Mouse (Mus musculus): Measurements from ENCODE around the gene Rab11a. TPM values are rescaled to one million over a fixed set of nuclear protein-coding genes. Genes with fewer than 3 reads are reported as not detected.
A peak's percentile ranks its signal among the peaks of the same experiment; 100 is the strongest.

Rab11a gene
- polyA plus RNA-seq, 1 experiment from 2014 or later = 323 TPM

- Histone ChIP-seq H3K36me3 (peaks cover 28% of the 10 kb centered on the region; the same call in 1 of the 2 replicates), H3K4me2 (no peak overlapping the region), H3K27ac (no peak overlapping the region), H3K27me3 (no peaks in the 10 kb centered on the region), H3K9ac (no peak overlapping the region), H3K9me3 (replicated peaks) (no peaks in the 10 kb centered on the region), H3K4me1 (replicated peaks) (peaks cover 22% of the 10 kb centered on the region), H3K4me3 (no peak overlapping the region)
- ATAC-seq (replicated peaks; ENCODE audit: insufficient number of reproducible peaks, insufficient read depth, low FRiP score, low read depth) = no peak
These were observed 34.1 kb downstream of the Rab11a start for GRCm38 (mm10) chr9:64703420-64703965.

- H3K9me3 ChIP-seq (replicated peaks) = no peaks in the 10 kb centered on the region
- no peak overlapping the region for H3K9ac ChIP-seq
- no peak overlapping the region for H3K4me2 ChIP-seq
- H3K4me1 ChIP-seq (replicated peaks) = peaks cover 22% of the 10 kb centered on the region
- H3K27me3 ChIP-seq = no peaks in the 10 kb centered on the region
- H3K36me3 ChIP-seq = peaks cover 23% of the 10 kb centered on the region; the same call in 1 of the 2 replicates
- ATAC-seq (replicated peaks; ENCODE audit: insufficient number of reproducible peaks, insufficient read depth, low FRiP score, low read depth) = no peak
- H3K4me3 ChIP-seq = no peak overlapping the region
- no peak overlapping the region; the same call in 1 of the 2 replicates for H3K27ac ChIP-seq
- 71% methylated on average over 2 of the region's 2 CpGs for WGBS
These were observed 34.6 kb downstream of the Rab11a start for GRCm38 (mm10) chr9:64702937-64703336.

- peaks cover 21% of the 10 kb centered on the region; the same call in 1 of the 2 replicates for H3K36me3 ChIP-seq
- H3K9ac ChIP-seq = no peak overlapping the region
- H3K4me2 ChIP-seq = no peak overlapping the region
- H3K4me3 ChIP-seq = no peak overlapping the region
- H3K9me3 ChIP-seq (replicated peaks) = no peaks in the 10 kb centered on the region
- no peak overlapping the region; the same call in 1 of the 2 replicates for H3K27ac ChIP-seq
- H3K4me1 ChIP-seq (replicated peaks) = peaks cover 22% of the 10 kb centered on the region
- no peaks in the 10 kb centered on the region for H3K27me3 ChIP-seq
- no peak for ATAC-seq (replicated peaks; ENCODE audit: insufficient number of reproducible peaks, insufficient read depth, low FRiP score, low read depth)
These were observed 35.2 kb downstream of the Rab11a start for GRCm38 (mm10) chr9:64702391-64702790.

- H3K9ac ChIP-seq = no peak overlapping the region
- H3K27ac ChIP-seq = no peak overlapping the region
- H3K4me3 ChIP-seq = no peak overlapping the region
- peaks cover 22% of the 10 kb centered on the region for H3K4me1 ChIP-seq (replicated peaks)
- no peaks in the 10 kb centered on the region for H3K27me3 ChIP-seq
- no peaks in the 10 kb centered on the region for H3K9me3 ChIP-seq (replicated peaks)
- no peak overlapping the region for H3K4me2 ChIP-seq
- WGBS = 50% methylated on average over 1 of the region's 1 CpGs
- peaks cover 15% of the 10 kb centered on the region; the same call in 1 of the 2 replicates for H3K36me3 ChIP-seq
- peak; percentile 38; the same call in 1 of the 2 replicates for ATAC-seq (replicated peaks; ENCODE audit: insufficient number of reproducible peaks, insufficient read depth, low FRiP score, low read depth)
These were observed 35.9 kb downstream of the Rab11a start for GRCm38 (mm10) chr9:64701651-64702050.

GRCm38 (mm10) chr9:64700451-64701311, 36.9 kb downstream of the Rab11a start:
- ATAC-seq (replicated peaks; ENCODE audit: insufficient number of reproducible peaks, insufficient read depth, low FRiP score, low read depth) = no peak
- H3K4me2 ChIP-seq = no peak overlapping the region
- H3K27me3 ChIP-seq = no peaks in the 10 kb centered on the region
- H3K36me3 ChIP-seq = peaks cover 10% of the 10 kb centered on the region; the same call in 1 of the 2 replicates
- no peak overlapping the region for H3K9ac ChIP-seq
- no peak overlapping the region for H3K4me3 ChIP-seq
- no peaks in the 10 kb centered on the region for H3K9me3 ChIP-seq (replicated peaks)
- 89% methylated on average over 4 of the region's 4 CpGs for WGBS
- peaks cover 22% of the 10 kb centered on the region for H3K4me1 ChIP-seq (replicated peaks)
- H3K27ac ChIP-seq = no peak overlapping the region

- H3K27ac ChIP-seq = no peak overlapping the region
- ATAC-seq (replicated peaks; ENCODE audit: insufficient number of reproducible peaks, insufficient read depth, low FRiP score, low read depth) = no peak
- H3K36me3 ChIP-seq = peaks cover 7% of the 10 kb centered on the region; the same call in 1 of the 2 replicates
- H3K4me1 ChIP-seq (replicated peaks) = peaks cover 22% of the 10 kb centered on the region
- no peak overlapping the region for H3K9ac ChIP-seq
- H3K4me3 ChIP-seq = no peak overlapping the region
- no peaks in the 10 kb centered on the region for H3K9me3 ChIP-seq (replicated peaks)
- 91% methylated on average over 1 of the region's 1 CpGs for whole genome bisulfite sequencing
- H3K27me3 ChIP-seq = no peaks in the 10 kb centered on the region
- no peak overlapping the region for H3K4me2 ChIP-seq
These were observed 39.0 kb downstream of the Rab11a start for GRCm38 (mm10) chr9:64698586-64698985.

- Histone ChIP-seq H3K4me2 (no peak overlapping the region), H3K9me3 (replicated peaks) (no peaks in the 10 kb centered on the region), H3K36me3 (peaks cover 7% of the 10 kb centered on the region; the same call in 1 of the 2 replicates), H3K4me1 (replicated peaks) (peaks cover 17% of the 10 kb centered on the region), H3K9ac (no peak overlapping the region), H3K27me3 (no peaks in the 10 kb centered on the region), H3K4me3 (no peak overlapping the region), H3K27ac (no peak overlapping the region)
- no peak for ATAC-seq (replicated peaks; ENCODE audit: insufficient number of reproducible peaks, insufficient read depth, low FRiP score, low read depth)
- WGBS = 84% methylated on average over 5 of the region's 5 CpGs
These were observed 39.9 kb downstream of the Rab11a start for GRCm38 (mm10) chr9:64697677-64698076.

- peaks cover 7% of the 10 kb centered on the region; the same call in 1 of the 2 replicates for H3K36me3 ChIP-seq
- H3K4me1 ChIP-seq (replicated peaks) = peaks cover 11% of the 10 kb centered on the region
- ATAC-seq (replicated peaks; ENCODE audit: insufficient number of reproducible peaks, insufficient read depth, low FRiP score, low read depth) = no peak
- WGBS = 77% methylated on average over 1 of the region's 1 CpGs
- no peak overlapping the region for H3K27ac ChIP-seq
- no peaks in the 10 kb centered on the region for H3K27me3 ChIP-seq
- H3K9me3 ChIP-seq (replicated peaks) = no peaks in the 10 kb centered on the region
- H3K4me2 ChIP-seq = no peak overlapping the region
- no peak overlapping the region for H3K4me3 ChIP-seq
- no peak overlapping the region for H3K9ac ChIP-seq
These were observed 40.6 kb downstream of the Rab11a start for GRCm38 (mm10) chr9:64697006-64697405.

- no peaks in the 10 kb centered on the region for H3K27me3 ChIP-seq
- H3K4me3 ChIP-seq = no peak overlapping the region
- no peak for ATAC-seq (replicated peaks; ENCODE audit: insufficient number of reproducible peaks, insufficient read depth, low FRiP score, low read depth)
- H3K27ac ChIP-seq = no peak overlapping the region
- peaks cover 7% of the 10 kb centered on the region; the same call in 1 of the 2 replicates for H3K36me3 ChIP-seq
- WGBS = 79% methylated on average over 4 of the region's 4 CpGs
- H3K9me3 ChIP-seq (replicated peaks) = no peaks in the 10 kb centered on the region
- no peak overlapping the region for H3K4me2 ChIP-seq
- no peak overlapping the region for H3K9ac ChIP-seq
- H3K4me1 ChIP-seq (replicated peaks) = peaks cover 5% of the 10 kb centered on the region
These were observed 41.2 kb downstream of the Rab11a start for GRCm38 (mm10) chr9:64696404-64696803.

- no peaks in the 10 kb centered on the region for H3K4me1 ChIP-seq (replicated peaks)
- no peak overlapping the region for H3K4me2 ChIP-seq
- no peaks in the 10 kb centered on the region for H3K9me3 ChIP-seq (replicated peaks)
- H3K9ac ChIP-seq = no peak overlapping the region
- peaks cover 7% of the 10 kb centered on the region; the same call in 1 of the 2 replicates for H3K36me3 ChIP-seq
- no peak overlapping the region for H3K4me3 ChIP-seq
- no peak for ATAC-seq (replicated peaks; ENCODE audit: insufficient number of reproducible peaks, insufficient read depth, low FRiP score, low read depth)
- H3K27me3 ChIP-seq = no peaks in the 10 kb centered on the region
- WGBS = 95% methylated on average over 1 of the region's 1 CpGs
- no peak overlapping the region for H3K27ac ChIP-seq
These were observed 42.3 kb downstream of the Rab11a start for GRCm38 (mm10) chr9:64695266-64695665.

GRCm38 (mm10) chr9:64693094-64693493, 44.5 kb downstream of the Rab11a start:
- Histone ChIP-seq H3K27ac (no peak overlapping the region), H3K9ac (no peak overlapping the region), H3K36me3 (peaks cover 7% of the 10 kb centered on the region; the same call in 1 of the 2 replicates), H3K4me2 (no peak overlapping the region), H3K4me1 (replicated peaks) (no peaks in the 10 kb centered on the region), H3K9me3 (replicated peaks) (no peaks in the 10 kb centered on the region), H3K4me3 (no peak overlapping the region), H3K27me3 (no peaks in the 10 kb centered on the region)
- ATAC-seq (replicated peaks; ENCODE audit: insufficient number of reproducible peaks, insufficient read depth, low FRiP score, low read depth) = no peak
- WGBS = 75% methylated on average over 2 of the region's 2 CpGs

All from heart, embryonic 15.5 days (tissue).